Mouse (Mus musculus): ENCODE measurements at regions not wholly inside any gene's neighbourhood (a gene's known extent, or its start where the extent isn't known, plus 50 kb on each side); places are given as distances from the start of the nearest gene placed in this dataset.

- DNase-seq (ENCODE audit: low read depth, low spot score), result no peak
These were observed 409.7 kb upstream of the Plxna2 start for GRCm38 (mm10) chr1:194208034-194209000.

GRCm38 (mm10) chr1:194197516-194197915 is 420.5 kb upstream of the Plxna2 start:
- DNase-seq (ENCODE audit: low read depth, low spot score), result no peak

- no peak for DNase-seq (ENCODE audit: low read depth, low spot score)
These were observed 435.7 kb upstream of the Plxna2 start for GRCm38 (mm10) chr1:194182293-194182692.

GRCm38 (mm10) chr1:194161469-194161868 is 456.5 kb upstream of the Plxna2 start:
- no peak for DNase-seq (ENCODE audit: low read depth, low spot score)

GRCm38 (mm10) chr1:194160761-194161461 is 457.1 kb upstream of the Plxna2 start:
- no peak for DNase-seq (ENCODE audit: low read depth, low spot score)

- no peak for DNase-seq (ENCODE audit: low read depth, low spot score)
These were observed 460.8 kb upstream of the Plxna2 start for GRCm38 (mm10) chr1:194157268-194157667.

- no peak for DNase-seq (ENCODE audit: low read depth, low spot score)
These were observed 469.3 kb upstream of the Plxna2 start for GRCm38 (mm10) chr1:194148416-194149364.

GRCm38 (mm10) chr1:194117631-194118360 is 500.2 kb upstream of the Plxna2 start:
- no peak for DNase-seq (ENCODE audit: low read depth, low spot score)

- DNase-seq (ENCODE audit: low read depth, low spot score), result no peak
These were observed 503.6 kb upstream of the Plxna2 start for GRCm38 (mm10) chr1:194114399-194114798.

- no peak for DNase-seq (ENCODE audit: low read depth, low spot score)
These were observed 506.1 kb upstream of the Plxna2 start for GRCm38 (mm10) chr1:194111931-194112330.

GRCm38 (mm10) chr1:194109172-194110071 is 508.6 kb upstream of the Plxna2 start:
- DNase-seq (ENCODE audit: low read depth, low spot score), result no peak

GRCm38 (mm10) chr1:194108132-194108531 is 509.9 kb upstream of the Plxna2 start:
- DNase-seq (ENCODE audit: low read depth, low spot score), result no peak

- DNase-seq (ENCODE audit: low read depth, low spot score), result no peak
These were observed 510.6 kb upstream of the Plxna2 start for GRCm38 (mm10) chr1:194107271-194107938.

- DNase-seq (ENCODE audit: low read depth, low spot score), result peak; percentile 64
These were observed 528.0 kb upstream of the Plxna2 start for GRCm38 (mm10) chr1:194089918-194090548.

GRCm38 (mm10) chr1:194058512-194058911 is 559.5 kb upstream of the Plxna2 start:
- no peak for DNase-seq (ENCODE audit: low read depth, low spot score)

GRCm38 (mm10) chr1:194056544-194056943 is 561.5 kb upstream of the Plxna2 start:
- no peak for DNase-seq (ENCODE audit: low read depth, low spot score)

- DNase-seq (ENCODE audit: low read depth, low spot score), result no peak
These were observed 568.2 kb upstream of the Plxna2 start for GRCm38 (mm10) chr1:194049746-194050351.
